Mouse (Mus musculus): ENCODE data around the gene Galnt11.
"Not testable (repeated sequence)": the region's sequence is repeated elsewhere in the genome, so short reads cannot be mapped to it uniquely, and the experiment has no call there.

The Galnt11 gene

GRCm38 (mm10) chr5:25221604-25222003, at the start of gene Galnt11:
TSS of gene Galnt11 (plus strand) at chr5:25221904.
- no peak for DNase-seq

- not testable (repeated sequence) for DNase-seq
Measured at GRCm38 (mm10) chr5:25177937-25178336, 43.8 kb upstream of the Galnt11 start.

GRCm38 (mm10) chr5:25178543-25178942, 43.2 kb upstream of the Galnt11 start:
- not testable (repeated sequence) for DNase-seq

GRCm38 (mm10) chr5:25179284-25179683, 42.4 kb upstream of the Galnt11 start:
- no peak for DNase-seq

GRCm38 (mm10) chr5:25179936-25180488, 41.7 kb upstream of the Galnt11 start:
- no peak for DNase-seq

- no peak for DNase-seq
Measured at GRCm38 (mm10) chr5:25181004-25181531, 40.6 kb upstream of the Galnt11 start, which contains the start of gene Galntl5. TSS of gene Galntl5 (plus strand) at chr5:25181460.

GRCm38 (mm10) chr5:25183595-25183994, 38.1 kb upstream of the Galnt11 start:
- DNase-seq = no peak

- no peak for DNase-seq
Measured at GRCm38 (mm10) chr5:25184594-25184993, 37.1 kb upstream of the Galnt11 start.

- DNase-seq = no peak
Measured at GRCm38 (mm10) chr5:25187727-25188126, 34.0 kb upstream of the Galnt11 start.

- peak; percentile 2 for DNase-seq
Measured at GRCm38 (mm10) chr5:25188802-25189201, 32.9 kb upstream of the Galnt11 start.

- DNase-seq = no peak
Measured at GRCm38 (mm10) chr5:25190521-25190920, 31.2 kb upstream of the Galnt11 start.

GRCm38 (mm10) chr5:25211872-25212271, 9.8 kb upstream of the Galnt11 start:
- no peak for DNase-seq

GRCm38 (mm10) chr5:25213216-25213615, 8.5 kb upstream of the Galnt11 start:
- not testable (repeated sequence) for DNase-seq

- no peak for DNase-seq
Measured at GRCm38 (mm10) chr5:25215006-25215405, 6.7 kb upstream of the Galnt11 start.

- DNase-seq = peak; percentile 91
Measured at GRCm38 (mm10) chr5:25222752-25223702, 1.3 kb downstream of the Galnt11 start, which contains the start of gene E130116L18Rik. TSS of gene E130116L18Rik (minus strand) at chr5:25223153.

- DNase-seq = not testable (repeated sequence)
Measured at GRCm38 (mm10) chr5:25224377-25224776, 2.7 kb downstream of the Galnt11 start.

GRCm38 (mm10) chr5:25243101-25243500, 21.4 kb downstream of the Galnt11 start:
- no peak for DNase-seq

- no peak for DNase-seq
Measured at GRCm38 (mm10) chr5:25245806-25246472, 24.2 kb downstream of the Galnt11 start.

- no peak for DNase-seq
Measured at GRCm38 (mm10) chr5:25246473-25246865, 24.8 kb downstream of the Galnt11 start.

- DNase-seq = no peak
Measured at GRCm38 (mm10) chr5:25247036-25247435, 25.3 kb downstream of the Galnt11 start.

- DNase-seq = no peak
Measured at GRCm38 (mm10) chr5:25252423-25252822, 30.7 kb downstream of the Galnt11 start.

GRCm38 (mm10) chr5:25252825-25253544, 31.3 kb downstream of the Galnt11 start:
- DNase-seq = no peak
